Mouse (Mus musculus) v-Abl transformed pro-B cells (cell line): Measurements from ENCODE around the gene C1qtnf9.

Experiments used
- in situ Hi-C, 2 experiments: fragments of 400-800 bp; cut with MboI; formaldehyde crosslinking; loops; one replicate each; pipeline ENCODE4 v1.15.1; 2025; ENCODE audit not compliant: unreplicated experiment in 2 of 2

C1qtnf9 gene

GRCm38 (mm10) chr14:60746141-60746540, 21.8 kb upstream of the C1qtnf9 start:
- in situ Hi-C loops = loop anchor here in 1 of 2 experiments (25.0 kb wide), 2 partner anchors 1309 to 1991 kb away; partner anchors contain the start of genes Cab39l and Setdb2

DNA sequence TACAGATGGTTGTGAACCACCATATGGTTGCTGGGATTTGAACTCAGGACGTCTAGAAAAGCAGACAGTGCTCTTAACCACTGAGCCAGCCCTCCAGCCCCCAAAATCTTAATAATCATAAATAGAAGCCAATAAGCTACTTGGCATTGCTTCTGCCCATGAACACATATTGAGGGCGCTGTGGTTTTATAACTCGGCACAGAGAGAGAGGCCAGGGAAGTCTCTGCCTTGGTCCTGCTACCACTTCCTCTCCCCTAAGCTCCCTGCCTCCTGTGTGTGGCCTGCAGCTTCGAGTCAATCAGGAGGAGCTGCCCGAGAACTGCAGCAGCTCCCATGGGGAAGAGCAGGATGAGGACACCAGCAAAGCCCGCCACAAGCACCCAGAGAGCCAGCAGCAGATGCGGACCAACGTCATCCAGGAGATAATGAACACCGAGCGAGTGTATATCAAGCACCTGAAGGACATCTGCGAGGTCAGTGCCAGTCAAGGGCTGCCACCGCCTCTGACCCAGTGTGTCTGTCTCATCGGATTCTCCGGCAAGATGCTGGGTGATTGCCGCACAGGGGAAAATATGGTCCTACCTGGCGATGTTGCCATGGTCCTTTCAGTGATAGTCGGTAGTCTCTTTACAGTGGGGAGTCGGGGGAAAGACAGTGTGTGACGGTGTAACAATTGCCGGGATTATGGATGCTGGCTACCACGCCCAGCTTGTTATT, 20.6 kb upstream of the C1qtnf9 start:
- in situ Hi-C loops = loop anchor here in 1 of 2 experiments (25.0 kb wide), 2 partner anchors 1310 to 1990 kb away; partner anchors contain the start of genes Cab39l and Setdb2

DNA sequence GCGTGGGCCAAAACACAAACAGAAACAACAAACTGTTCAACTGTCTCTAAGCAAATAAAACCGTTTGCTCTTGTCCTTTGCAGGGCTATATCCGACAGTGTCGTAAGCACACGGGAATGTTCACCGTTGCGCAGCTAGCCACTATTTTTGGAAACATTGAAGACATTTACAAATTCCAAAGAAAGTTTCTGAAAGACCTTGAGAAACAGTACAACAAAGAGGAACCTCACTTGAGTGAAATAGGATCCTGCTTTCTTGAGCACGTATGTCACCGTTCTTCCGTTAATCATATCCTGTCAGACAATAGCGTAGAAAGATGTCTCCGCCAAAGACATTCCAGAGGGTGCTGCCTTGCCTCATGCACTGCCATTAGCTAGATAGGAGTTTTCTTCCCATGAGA, 18.1 kb upstream of the C1qtnf9 start:
- in situ Hi-C loops = loop anchor here (5.0 to 25.0 kb wide), 3 partner anchors 38 to 1987 kb away; partner anchors contain the start of genes Cab39l (in 1 of the 2) and Setdb2 (in 1 of the 2)

GRCm38 (mm10) chr14:60751581-60751980, 16.4 kb upstream of the C1qtnf9 start:
- in situ Hi-C loops = loop anchor here (5.0 kb wide), 1 partner anchor 39 kb away; no protein-coding TSS in a partner anchor

- in situ Hi-C loops = loop anchor here (5.0 kb wide), 1 partner anchor 41 kb away; no protein-coding TSS in a partner anchor
Observed at GRCm38 (mm10) chr14:60752892-60753800, 14.8 kb upstream of the C1qtnf9 start.

- in situ Hi-C loops = loop anchor here (5.0 kb wide), 1 partner anchor 41 kb away; no protein-coding TSS in a partner anchor
Observed at GRCm38 (mm10) chr14:60753801-60754126, 14.2 kb upstream of the C1qtnf9 start.

DNA sequence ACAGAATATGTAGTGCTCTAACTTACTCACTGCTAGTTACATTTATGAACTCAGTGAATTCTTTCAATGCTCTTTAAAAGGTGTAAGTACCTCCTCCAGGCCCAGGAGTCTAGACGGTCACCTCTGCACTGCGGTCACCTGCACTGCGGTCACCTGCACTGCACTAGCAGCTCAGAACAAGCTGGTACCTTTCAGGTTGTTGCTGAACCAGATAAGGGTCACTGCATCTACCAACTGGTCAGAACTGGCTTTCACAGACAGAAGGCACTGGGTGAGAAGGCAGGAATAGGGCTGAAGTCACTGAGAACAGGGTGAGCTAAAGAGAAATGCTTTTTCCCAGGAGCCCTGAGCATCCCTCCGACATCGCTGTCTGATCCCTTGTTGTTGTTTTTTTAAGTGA, 13.3 kb upstream of the C1qtnf9 start:
- in situ Hi-C loops = loop anchor here (5.0 kb wide), 1 partner anchor 42 kb away; no protein-coding TSS in a partner anchor

GRCm38 (mm10) chr14:60756271-60756670, 11.7 kb upstream of the C1qtnf9 start:
- in situ Hi-C loops = no loop called here

- in situ Hi-C loops = no loop called here
Observed at GRCm38 (mm10) chr14:60757265-60757664, 10.7 kb upstream of the C1qtnf9 start.

DNA sequence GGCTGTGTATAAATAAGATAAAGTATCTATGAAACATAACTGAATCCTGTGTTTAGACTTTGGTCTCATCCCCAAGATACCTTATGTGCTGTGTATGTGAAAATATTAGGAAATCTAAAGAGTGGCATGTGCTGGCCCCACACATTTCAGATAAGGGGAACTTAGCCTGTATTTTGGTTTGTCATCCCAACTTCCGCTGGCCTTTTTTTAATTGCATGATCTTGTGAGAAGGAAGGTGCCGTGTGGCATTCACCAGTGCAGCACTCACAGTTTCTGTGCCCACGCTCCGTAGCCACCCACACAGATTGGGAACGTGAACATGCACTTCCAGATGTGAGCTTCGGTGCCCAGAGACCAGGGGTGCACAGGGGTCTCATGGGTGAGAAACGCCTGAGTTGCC, 10.2 kb upstream of the C1qtnf9 start:
- in situ Hi-C loops = no loop called here

DNA sequence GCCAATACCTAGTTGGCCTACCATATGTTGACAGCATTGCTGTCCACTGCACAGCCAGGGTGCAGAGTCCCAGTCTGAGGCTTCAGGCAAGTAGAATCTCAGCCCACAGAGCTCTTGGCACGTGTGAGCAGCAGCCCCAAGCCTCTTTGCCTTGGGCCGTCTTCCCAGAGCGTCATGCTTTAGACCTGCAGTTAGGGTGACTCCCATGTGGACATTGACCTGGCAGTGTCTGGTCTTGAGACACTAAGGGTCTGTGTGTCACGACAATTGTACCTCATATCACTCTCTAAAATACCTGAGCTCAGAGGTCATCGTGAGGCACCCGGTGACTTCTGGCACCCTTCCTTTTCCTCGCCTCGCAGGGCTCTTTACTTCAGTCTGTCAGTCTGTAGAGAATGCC, 8.8 kb upstream of the C1qtnf9 start:
- in situ Hi-C loops = no loop called here

- in situ Hi-C loops = no loop called here
Observed at GRCm38 (mm10) chr14:60761801-60762200, 6.1 kb upstream of the C1qtnf9 start.

DNA sequence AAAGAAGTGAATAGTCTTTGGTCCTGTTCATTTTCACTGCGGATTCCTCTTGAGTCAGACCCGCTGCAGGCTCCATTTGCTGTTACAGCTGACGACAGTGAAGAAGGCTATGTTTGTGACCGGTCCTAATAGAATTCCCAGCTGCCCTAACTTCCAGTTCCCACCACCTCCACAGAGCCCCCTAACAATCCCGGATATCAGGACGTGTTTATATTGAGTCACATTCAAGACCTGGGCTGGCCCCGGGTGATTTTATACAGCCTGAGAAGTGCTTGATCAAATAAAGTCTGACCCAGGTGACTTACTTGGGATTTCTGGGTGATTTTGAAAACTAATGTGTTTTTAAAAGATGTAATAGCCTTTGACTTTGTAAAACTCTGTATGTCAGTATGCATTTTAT, 5.2 kb upstream of the C1qtnf9 start:
- in situ Hi-C loops = no loop called here

DNA sequence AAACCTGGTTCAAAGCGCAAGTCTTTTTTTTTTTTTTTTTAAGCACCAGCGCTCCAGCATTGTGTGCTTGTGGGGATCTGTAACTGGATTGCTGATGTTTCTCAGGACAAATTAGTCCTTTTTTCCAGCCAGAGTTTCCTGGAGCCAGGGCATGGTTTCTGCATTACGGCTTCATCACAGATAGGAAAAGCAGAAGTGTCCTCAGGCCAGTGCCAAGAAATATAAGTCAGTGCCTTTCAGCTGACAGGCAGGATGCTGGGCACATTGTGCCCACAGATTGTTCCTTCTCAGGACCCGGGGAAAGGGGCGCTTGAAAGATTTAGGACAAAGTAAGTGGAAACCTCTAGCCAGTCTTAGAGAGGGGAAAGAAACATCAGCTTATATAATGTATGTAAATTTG, 4.2 kb upstream of the C1qtnf9 start:
- in situ Hi-C loops = no loop called here

GRCm38 (mm10) chr14:60764526-60764925, 3.4 kb upstream of the C1qtnf9 start:
- in situ Hi-C loops = no loop called here

- in situ Hi-C loops = no loop called here
Observed at GRCm38 (mm10) chr14:60765025-60765424, 2.9 kb upstream of the C1qtnf9 start.

DNA sequence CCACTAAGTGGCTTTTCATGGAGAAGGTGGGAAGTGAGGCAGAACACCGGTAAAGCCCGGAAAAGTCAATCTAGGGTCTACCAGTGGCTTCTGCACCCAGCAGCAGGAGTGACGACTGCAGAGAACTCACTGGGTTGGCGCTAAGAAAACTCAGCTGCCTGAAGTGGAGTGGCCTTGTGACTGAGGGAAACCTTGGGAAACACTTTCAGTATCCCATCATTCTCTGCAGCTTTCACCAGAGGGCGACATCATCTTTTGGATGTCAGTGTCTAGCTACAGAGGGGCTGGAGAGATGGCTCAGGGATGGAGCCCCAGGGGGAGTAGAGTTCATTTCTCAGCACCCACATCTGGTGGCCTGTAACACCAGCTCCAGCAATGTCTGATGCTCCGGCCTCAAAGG, 1.4 kb downstream of the C1qtnf9 start:
- in situ Hi-C loops = no loop called here

DNA sequence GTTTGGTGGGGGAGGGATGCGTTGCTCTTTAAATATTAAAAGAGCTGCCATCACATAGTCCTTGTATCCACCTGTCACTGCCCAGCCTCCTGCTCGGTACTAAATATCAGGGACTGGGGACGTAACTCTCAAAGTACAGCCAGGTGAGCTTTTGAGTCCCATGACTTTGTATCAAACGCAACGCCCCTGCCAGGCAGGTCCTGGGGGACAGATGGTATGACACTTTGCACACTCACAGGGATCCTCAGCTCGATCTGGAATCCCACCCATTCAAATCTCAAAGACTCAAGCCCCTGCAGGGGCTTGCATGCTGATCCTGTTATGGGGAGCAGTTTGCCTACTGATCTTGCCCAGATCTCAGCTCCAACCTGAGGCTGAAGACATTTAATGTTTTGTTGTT, 2.7 kb downstream of the C1qtnf9 start:
- in situ Hi-C loops = loop anchor here in 1 of 2 experiments (10.0 kb wide), 2 partner anchors 66 to 1166 kb away; no protein-coding TSS in a partner anchor

DNA sequence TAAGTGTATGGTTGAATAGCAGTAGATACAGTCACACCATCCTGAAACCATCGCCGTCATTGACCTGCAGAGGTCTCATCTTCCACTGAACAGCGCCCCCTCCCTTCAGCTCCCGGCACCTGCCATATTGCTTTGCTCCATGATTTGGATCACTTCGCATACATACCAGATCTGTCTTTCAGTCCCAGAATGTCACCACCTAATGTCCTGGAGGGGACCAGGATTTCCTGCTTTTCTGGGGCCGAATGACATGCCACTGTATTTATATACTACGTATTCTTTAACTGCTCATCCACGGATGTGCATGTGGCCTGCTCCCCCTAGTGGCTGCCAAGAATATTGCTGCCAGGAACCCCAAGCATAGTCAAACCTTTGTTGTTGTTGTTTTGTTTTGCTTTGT, 3.1 kb downstream of the C1qtnf9 start:
- in situ Hi-C loops = loop anchor here in 1 of 2 experiments (10.0 kb wide), 2 partner anchors 66 to 1166 kb away; no protein-coding TSS in a partner anchor

DNA sequence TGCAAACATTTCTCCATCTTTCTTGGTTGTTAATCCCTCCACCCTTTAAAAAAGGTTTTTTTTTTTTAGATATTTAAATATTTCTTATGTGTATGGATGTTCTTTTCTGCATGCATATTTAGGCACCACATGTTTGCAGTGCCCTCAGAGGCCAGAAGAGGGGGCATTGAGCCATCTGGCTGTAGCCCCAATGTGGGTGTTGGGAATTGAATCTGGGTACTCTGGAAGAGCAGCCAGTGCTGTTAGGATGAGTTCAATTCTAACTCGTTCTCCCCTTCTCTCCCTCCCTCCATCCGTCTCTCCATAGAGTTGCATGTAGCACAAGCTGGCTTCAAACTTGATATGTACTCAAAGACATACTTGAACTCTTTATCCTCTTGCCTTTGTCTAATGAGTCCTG, 5.5 kb downstream of the C1qtnf9 start:
- in situ Hi-C loops = loop anchor here in 1 of 2 experiments (10.0 kb wide), 2 partner anchors 69 to 1169 kb away; no protein-coding TSS in a partner anchor

GRCm38 (mm10) chr14:60776521-60776920, 8.6 kb downstream of the C1qtnf9 start:
- in situ Hi-C loops = loop anchor here (5.0 to 10.0 kb wide), 4 partner anchors 72 to 1172 kb away; no protein-coding TSS in a partner anchor
